ENCODE assay signal across 12 mouse cellular contexts in the genomic region with DNA sequence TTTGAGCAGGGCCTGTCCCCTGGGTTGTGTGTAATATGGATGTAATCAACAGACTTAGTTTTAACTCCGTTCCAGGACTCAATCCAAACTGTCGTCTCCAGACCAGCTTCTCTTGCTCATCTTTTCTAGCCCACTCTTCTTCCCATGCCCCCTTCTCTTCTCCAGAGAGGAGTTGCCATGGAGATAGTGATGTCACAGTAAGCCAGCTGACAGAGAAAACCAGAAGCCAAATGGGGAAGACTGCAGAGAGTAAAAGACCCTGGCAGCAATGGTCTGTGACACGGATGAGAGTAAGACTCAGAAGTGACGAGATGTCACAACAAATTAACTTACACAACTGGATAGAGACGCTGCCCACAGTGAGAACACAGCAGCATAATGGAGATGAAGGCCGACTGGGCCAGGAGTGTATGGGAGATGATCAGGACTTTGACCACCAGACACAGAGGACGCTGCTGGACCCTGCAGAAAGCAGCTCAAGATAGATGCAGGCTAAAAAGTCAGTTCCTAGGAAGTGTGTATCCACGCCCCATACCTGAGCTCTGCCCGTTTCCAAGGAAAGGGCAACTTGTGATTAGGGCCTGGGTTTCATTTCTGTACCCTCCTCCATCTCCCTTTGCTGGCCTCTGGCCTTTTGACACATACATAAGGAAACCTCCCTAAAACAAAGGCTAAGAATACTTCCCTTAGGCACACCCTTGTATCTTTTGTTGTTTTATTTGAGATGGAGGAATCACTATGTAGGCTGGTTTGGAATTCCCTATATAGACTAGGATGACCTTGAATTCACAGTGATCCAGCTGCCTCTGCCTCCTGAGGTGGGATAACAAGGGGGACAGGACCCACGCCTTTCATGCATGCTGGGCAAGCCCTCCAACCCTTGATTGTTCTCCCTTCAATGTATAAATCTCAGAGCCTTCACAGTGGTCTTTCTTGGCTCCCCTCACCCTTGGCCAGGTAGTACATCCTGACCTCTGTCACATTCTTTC. TPM values are rescaled to one million over a fixed set of nuclear protein-coding genes. Genes with fewer than 3 reads are reported as not detected.
DNase-seq lines count a peak whose midpoint lies in the region; ATAC-seq and TF ChIP-seq lines count a peak whose summit lies in the region.
"Had no signal": no experiment of that assay in that cellular context is flagged by ENCODE, and none has a peak within 500 bp of the region (broad histone marks: within the 10 kb centered on the region; RNA-seq: fewer than 3 reads in every experiment).

No protein-coding gene starts in this region.

- TF ChIP-seq EP300 in ES-Bruce4 (IDR thresholded peaks at IDR 0.05; ENCODE audit: insufficient read depth, low read depth, low read length) = peak; percentile 92

- H3K27me3 ChIP-seq in ES-Bruce4 (ENCODE audit: control insufficient read depth, insufficient read depth, low read length, poor library complexity, severe bottlenecking) = no peaks in the 10 kb centered on the region
- H3K27me3 ChIP-seq in forebrain, embryonic 15.5 days = no peaks in the 10 kb centered on the region
- H3K27me3 ChIP-seq in midbrain, embryonic 13.5 days = no peaks in the 10 kb centered on the region
- H3K27me3 ChIP-seq in kidney, embryonic 16.5 days (ENCODE audit: insufficient read depth, low read length) = peaks cover 6% of the 10 kb centered on the region
- H3K27me3 ChIP-seq: heart, embryonic 13.5 days had no signal

- peak overlapping the region; percentile 98 for H3K27ac ChIP-seq in ES-Bruce4 (ENCODE audit: insufficient read depth, low read length)
- H3K27ac ChIP-seq in forebrain, embryonic 15.5 days (replicated peaks) = peak overlapping the region; percentile 29; the same call in 1 of the 2 replicates
- peak overlapping the region; percentile 59 for H3K27ac ChIP-seq in midbrain, embryonic 13.5 days
- no peak overlapping the region for H3K27ac ChIP-seq in kidney, embryonic 16.5 days (ENCODE audit: low read length)
- H3K27ac ChIP-seq: heart, embryonic 13.5 days; kidney, postnatal 0 days had no signal

- H3K9ac ChIP-seq in ES-Bruce4 (ENCODE audit: low read depth, poor library complexity, severe bottlenecking) = peak overlapping the region; percentile 50
- no peak overlapping the region for H3K9ac ChIP-seq in forebrain, embryonic 15.5 days (replicated peaks)
- H3K9ac ChIP-seq in midbrain, embryonic 13.5 days (replicated peaks) = no peak overlapping the region
- H3K9ac ChIP-seq in kidney, embryonic 16.5 days (replicated peaks; ENCODE audit: low read length) = no peak overlapping the region
- H3K9ac ChIP-seq: heart, embryonic 13.5 days had no signal

- H3K4me2 ChIP-seq in forebrain, embryonic 15.5 days (replicated peaks) = no peak overlapping the region
- no peak overlapping the region for H3K4me2 ChIP-seq in midbrain, embryonic 13.5 days (replicated peaks)
- H3K4me2 ChIP-seq in kidney, embryonic 16.5 days (replicated peaks; ENCODE audit: low read depth, low read length) = no peak overlapping the region
- H3K4me2 ChIP-seq: heart, embryonic 13.5 days had no signal

- H3K4me3 ChIP-seq in ES-Bruce4 (ENCODE audit: low read depth, low read length) = peak overlapping the region; percentile 5; the same call in 1 of the 2 replicates
- H3K4me3 ChIP-seq in forebrain, embryonic 15.5 days = no peak overlapping the region
- H3K4me3 ChIP-seq in midbrain, embryonic 13.5 days (replicated peaks) = no peak overlapping the region
- H3K4me3 ChIP-seq in kidney, embryonic 16.5 days (ENCODE audit: low read length) = no peak overlapping the region
- H3K4me3 ChIP-seq: erythroblast, embryonic 14.5 days; heart, embryonic 13.5 days had no signal

- H3K9me3 ChIP-seq in ES-Bruce4 (replicated peaks; ENCODE audit: control insufficient read depth, insufficient read depth, low read length, poor library complexity, severe bottlenecking) = no peaks in the 10 kb centered on the region
- H3K9me3 ChIP-seq in forebrain, embryonic 15.5 days = no peaks in the 10 kb centered on the region
- H3K9me3 ChIP-seq in midbrain, embryonic 13.5 days = no peaks in the 10 kb centered on the region
- H3K9me3 ChIP-seq in kidney, embryonic 16.5 days (ENCODE audit: low read length) = no peaks in the 10 kb centered on the region
- H3K9me3 ChIP-seq: heart, embryonic 13.5 days had no signal

- no peak for TF ChIP-seq CTCF in ES-Bruce4 (IDR thresholded peaks at IDR 0.05; ENCODE audit: low read depth, low read length)

- peaks cover 4% of the 10 kb centered on the region for H3K4me1 ChIP-seq in ES-Bruce4 (ENCODE audit: control insufficient read depth, insufficient read depth, low read length)
- H3K4me1 ChIP-seq in forebrain, embryonic 15.5 days = peaks cover 16% of the 10 kb centered on the region
- H3K4me1 ChIP-seq in midbrain, embryonic 13.5 days (replicated peaks) = peaks cover 29% of the 10 kb centered on the region
- H3K4me1 ChIP-seq in kidney, embryonic 16.5 days (ENCODE audit: insufficient read depth, low read length) = peaks cover 8% of the 10 kb centered on the region

- peak; percentile 79 for ATAC-seq in forebrain, embryonic 15.5 days (replicated peaks)
- ATAC-seq in midbrain, embryonic 13.5 days = peak; percentile 68
- no peak for ATAC-seq in kidney, embryonic 16.5 days (ENCODE audit: low FRiP score, low TSS enrichment)

- peak; percentile 44 for DNase-seq in embryo, embryonic 10 days (ENCODE audit: low spot score)
- DNase-seq in embryo, embryonic 9.5 days (ENCODE audit: extremely low spot score) = no peak
- DNase-seq in adrenal gland, adult 2 months = no peak
- DNase-seq in kidney, adult 8-10 months = no peak
- DNase-seq: adrenal gland, postnatal 25 days had no signal

- TF ChIP-seq POLR2A in ES-Bruce4 (IDR thresholded peaks at IDR 0.05; ENCODE audit: insufficient read depth, low read length) = no peak

- 49% methylated on average over 10 of the region's 10 CpGs for WGBS in forebrain, embryonic 15.5 days
- 36% methylated on average over 10 of the region's 10 CpGs for WGBS in midbrain, embryonic 13.5 days
- WGBS in kidney, embryonic 16.5 days = 67% methylated on average over 10 of the region's 10 CpGs

- no peaks in the 10 kb centered on the region for H3K36me3 ChIP-seq in ES-Bruce4 (ENCODE audit: control insufficient read depth, insufficient read depth, low read length, poor library complexity, severe bottlenecking)
- no peaks in the 10 kb centered on the region for H3K36me3 ChIP-seq in forebrain, embryonic 15.5 days
- no peaks in the 10 kb centered on the region for H3K36me3 ChIP-seq in midbrain, embryonic 13.5 days
- no peaks in the 10 kb centered on the region for H3K36me3 ChIP-seq in kidney, embryonic 16.5 days (ENCODE audit: insufficient read depth, low read length)
- H3K36me3 ChIP-seq: heart, embryonic 13.5 days had no signal

RNA-seq across cellular contexts. Expression of a gene that starts 31.4 kb away (rescaled TPM):
- 1,494 and 1,686 TPM in 2 replicates for polyA plus RNA-seq in ES-Bruce4 (2011; ENCODE audit: insufficient read depth, insufficient read length, low read depth, missing spikeins)
- 19.9 and 20.5 TPM in 2 replicates for polyA plus RNA-seq in forebrain, embryonic 15.5 days (2015; fragmentation: Nextera tagmentation; extraction: Ambion mirVana)
- 15.9 TPM in 2 replicates for polyA plus RNA-seq in midbrain, embryonic 13.5 days (2015; fragmentation: Nextera tagmentation; extraction: Ambion mirVana)
- total RNA-seq in adrenal gland, adult 2 months (2021) = 10 to 100 TPM in 1 of 2 experiments, 1 to 10 TPM in 1; 5.2 to 10.5 TPM
- polyA plus RNA-seq in adrenal gland, adult 2 months (2012; rRNA removed) = 2.1 and 2.2 TPM in 2 replicates
- polyA plus RNA-seq in kidney, embryonic 16.5 days (2015; fragmentation: Nextera tagmentation; extraction: Ambion mirVana) = 8.6 and 9.6 TPM in 2 replicates

RNA-seq across cellular contexts. Expression of a gene that starts 49.6 kb away (rescaled TPM):
- polyA plus RNA-seq in ES-Bruce4 (2011; ENCODE audit: insufficient read depth, insufficient read length, low read depth, missing spikeins) = 10.9 and 11.6 TPM in 2 replicates
- polyA plus RNA-seq in forebrain, embryonic 15.5 days (2015; fragmentation: Nextera tagmentation; extraction: Ambion mirVana) = 6.4 and 6.8 TPM in 2 replicates
- polyA plus RNA-seq in midbrain, embryonic 13.5 days (2015; fragmentation: Nextera tagmentation; extraction: Ambion mirVana) = 4.9 and 6.2 TPM in 2 replicates
- total RNA-seq in adrenal gland, adult 2 months (2021) = 10 to 100 TPM; 20.0 to 24.4 TPM
- 12.4 and 14.8 TPM in 2 replicates for polyA plus RNA-seq in adrenal gland, adult 2 months (2012; rRNA removed)
- polyA plus RNA-seq in kidney, embryonic 16.5 days (2015; fragmentation: Nextera tagmentation; extraction: Ambion mirVana) = 5.8 and 6.4 TPM in 2 replicates

Comparison
In these comparisons a context has a peak if more than half of its experiments do, and no peak if none do; other contexts are left out.
1. RNA of a gene that starts 31.4 kb away (polyA plus RNA-seq): 1,494 to 1,686 TPM in ES-Bruce4; 19.9 to 20.5 TPM in forebrain, embryonic 15.5 days, 15.9 TPM in midbrain, embryonic 13.5 days, 8.6 to 9.6 TPM in kidney, embryonic 16.5 days and 2.1 to 2.2 TPM in adrenal gland, adult 2 months; every median in the first group is over 10 times any median in the second.